Mouse (Mus musculus): ENCODE results near the gene Mtnr1b. TPM values are rescaled to one million over a fixed set of nuclear protein-coding genes. Genes with fewer than 3 reads are reported as not detected.

Gene Mtnr1b
- polyA plus RNA-seq (2021; fragmentation: Nextera tagmentation) = not detected in 2 replicates
- long read RNA-seq, experiment 1 = 0 reads
- long read RNA-seq, experiment 2 = 0 reads

DNA sequence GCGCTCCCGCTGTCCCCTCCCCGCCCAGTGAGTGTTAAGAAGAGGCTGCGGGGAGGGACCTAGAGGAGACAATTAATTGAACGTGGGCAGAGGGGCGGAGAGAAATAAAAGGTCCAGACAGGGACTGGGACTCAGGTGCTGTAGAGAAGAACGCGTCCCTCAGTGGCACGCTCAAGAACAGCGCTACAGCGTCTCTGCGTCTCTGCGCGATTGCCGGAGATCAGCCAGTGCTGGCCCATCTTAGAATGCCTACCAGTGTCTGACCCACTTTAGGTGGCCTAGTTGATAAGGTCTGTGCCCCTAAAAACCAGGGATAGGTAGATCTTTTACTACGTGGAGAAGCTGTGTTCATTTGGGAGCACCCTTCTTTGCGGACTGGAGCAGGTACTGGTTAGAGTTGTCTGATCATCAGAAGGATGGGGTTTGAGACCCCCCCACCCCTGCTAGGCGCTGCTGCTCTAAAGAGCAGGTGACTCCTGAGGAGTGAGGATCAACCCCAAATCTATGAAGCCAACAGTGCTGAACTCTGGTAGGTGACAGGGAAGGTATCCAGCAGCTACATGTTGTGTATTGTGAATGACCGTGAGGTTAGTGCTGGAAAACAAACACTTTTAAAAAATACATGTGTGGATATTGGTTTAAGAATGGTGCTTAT, at the start of gene Mtnr1b:
Gene Mtnr1b (minus strand): TSS at position 51 of the 655 bp plus-strand sequence.

Other genes with a start within 250 kb of the Mtnr1b start
- gene Deup1, start 246.6 kb downstream of the Mtnr1b start, polyA plus RNA-seq (2021; fragmentation: Nextera tagmentation) = 0.33 and 0.49 TPM in 2 replicates
- 17.3 and 20.6 TPM in 2 replicates for gene Slc36a4, start 164.8 kb downstream of the Mtnr1b start, polyA plus RNA-seq (2021; fragmentation: Nextera tagmentation)